Mouse (Mus musculus): Measurements from ENCODE around the gene 1700019D03Rik. TPM values are rescaled to one million over a fixed set of nuclear protein-coding genes. Genes with fewer than 3 reads are reported as not detected.
A peak's percentile ranks its signal among the peaks of the same experiment; 100 is the strongest.

The 1700019D03Rik gene
- 0.86 and 0.88 TPM in 2 replicates for polyA plus RNA-seq (2015; fragmentation: Nextera tagmentation; extraction: Ambion mirVana)

DNA sequence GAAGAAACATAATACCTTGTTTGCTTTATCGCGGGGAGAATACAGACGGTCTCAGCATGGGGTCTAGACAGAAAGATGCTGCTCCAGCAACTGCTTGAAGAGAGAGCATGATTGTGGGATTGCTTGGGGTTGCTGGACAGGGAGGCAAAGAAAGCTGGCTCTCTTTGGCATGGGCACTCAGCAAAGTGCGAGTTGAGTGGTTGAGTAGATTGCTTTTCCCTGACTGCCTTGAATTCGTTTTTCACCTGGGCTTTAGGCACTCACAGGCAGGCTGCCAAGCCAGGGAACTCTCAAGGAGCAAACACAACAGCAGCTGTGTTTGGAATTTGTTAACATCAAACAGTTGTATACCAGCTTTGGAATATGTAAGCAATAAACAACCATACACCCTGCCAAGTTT lies at the start of gene 1700019D03Rik:
1700019D03Rik (minus strand) TSS at position 101 of the 400 bp plus-strand sequence.
- no peaks in the 10 kb centered on the region for H3K9me3 ChIP-seq (replicated peaks)
- H3K9ac ChIP-seq, result no peak within 1 kb of the TSS
- H3K27ac ChIP-seq, result no peak within 1 kb of the TSS
- no peak for ATAC-seq (replicated peaks; ENCODE audit: insufficient number of reproducible peaks, insufficient read depth, low FRiP score, low read depth)
- no peaks in the 10 kb centered on the region for H3K36me3 ChIP-seq
- no peaks in the 10 kb centered on the region for H3K4me1 ChIP-seq (replicated peaks)
- no peak within 1 kb of the TSS for H3K4me2 ChIP-seq
- 63% methylated on average over 5 of the region's 5 CpGs for WGBS
- no peak within 1 kb of the TSS for H3K4me3 ChIP-seq
- H3K27me3 ChIP-seq, result no peaks in the 10 kb centered on the region

DNA sequence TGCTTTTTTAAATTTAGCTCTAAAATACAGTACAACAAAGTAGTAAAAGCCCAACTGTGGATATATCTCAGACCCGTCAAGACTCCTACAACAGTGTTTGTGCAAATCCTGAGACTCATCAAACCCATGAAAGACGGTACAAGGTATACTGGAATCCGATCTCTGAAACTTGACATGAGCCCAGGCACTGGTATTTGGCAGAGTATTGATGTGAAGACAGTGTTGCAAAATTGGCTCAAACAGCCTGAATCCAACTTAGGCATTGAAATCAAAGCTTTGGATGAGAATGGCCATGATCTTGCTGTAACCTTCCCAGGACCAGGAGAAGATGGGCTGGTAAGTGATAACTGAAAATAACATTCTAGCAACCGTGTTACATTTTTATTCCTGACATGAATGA lies 43.9 kb upstream of the 1700019D03Rik start:
- no peaks in the 10 kb centered on the region for H3K9me3 ChIP-seq (replicated peaks)
- H3K9ac ChIP-seq, result no peak overlapping the region
- no peaks in the 10 kb centered on the region; the same call in 1 of the 2 replicates for H3K4me1 ChIP-seq (replicated peaks)
- H3K36me3 ChIP-seq, result no peaks in the 10 kb centered on the region
- no peak overlapping the region for H3K4me3 ChIP-seq
- no peak for ATAC-seq (replicated peaks; ENCODE audit: insufficient number of reproducible peaks, insufficient read depth, low FRiP score, low read depth)
- WGBS, result 80% methylated on average over 4 of the region's 4 CpGs
- no peak overlapping the region for H3K27ac ChIP-seq
- no peaks in the 10 kb centered on the region for H3K27me3 ChIP-seq
- no peak overlapping the region for H3K4me2 ChIP-seq

DNA sequence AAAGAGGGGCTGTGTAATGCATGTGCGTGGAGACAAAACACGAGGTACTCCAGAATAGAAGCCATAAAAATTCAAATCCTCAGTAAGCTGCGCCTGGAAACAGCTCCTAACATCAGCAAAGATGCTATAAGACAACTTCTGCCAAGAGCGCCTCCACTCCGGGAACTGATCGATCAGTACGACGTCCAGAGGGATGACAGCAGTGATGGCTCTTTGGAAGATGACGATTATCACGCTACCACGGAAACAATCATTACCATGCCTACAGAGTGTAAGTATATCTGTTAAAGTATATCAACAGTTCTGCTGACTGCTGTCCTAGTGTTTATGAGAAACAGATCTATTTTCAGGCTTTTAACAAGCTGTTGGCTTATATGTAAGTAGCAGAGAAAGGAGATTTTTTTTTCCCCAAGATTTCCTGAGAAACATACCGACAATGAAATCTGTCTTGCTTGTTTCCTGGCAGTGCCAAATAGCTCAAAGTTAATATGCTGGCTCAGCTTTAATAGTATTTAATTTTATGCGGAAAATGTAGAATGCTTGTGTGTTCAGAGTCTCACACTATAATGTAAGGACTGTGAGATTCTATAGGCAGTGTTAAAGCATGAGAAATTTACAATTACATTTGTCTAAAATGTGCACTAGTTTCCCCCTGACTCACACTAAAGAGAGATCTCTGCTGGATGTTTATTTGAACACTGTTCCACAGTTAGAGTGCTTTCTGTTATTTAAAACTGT lies 42.1 kb upstream of the 1700019D03Rik start:
- Histone ChIP-seq H3K36me3 (no peaks in the 10 kb centered on the region), H3K9ac (no peak overlapping the region), H3K4me1 (replicated peaks) (no peaks in the 10 kb centered on the region; the same call in 1 of the 2 replicates), H3K27me3 (no peaks in the 10 kb centered on the region), H3K4me3 (no peak overlapping the region), H3K4me2 (0 out of 2 replicates have a peak overlapping the region, but pooled peaks have one; percentile 20), H3K27ac (no peak overlapping the region), H3K9me3 (replicated peaks) (no peaks in the 10 kb centered on the region)
- WGBS, result 46% methylated on average over 13 of the region's 13 CpGs
- no peak for ATAC-seq (replicated peaks; ENCODE audit: insufficient number of reproducible peaks, insufficient read depth, low FRiP score, low read depth)

DNA sequence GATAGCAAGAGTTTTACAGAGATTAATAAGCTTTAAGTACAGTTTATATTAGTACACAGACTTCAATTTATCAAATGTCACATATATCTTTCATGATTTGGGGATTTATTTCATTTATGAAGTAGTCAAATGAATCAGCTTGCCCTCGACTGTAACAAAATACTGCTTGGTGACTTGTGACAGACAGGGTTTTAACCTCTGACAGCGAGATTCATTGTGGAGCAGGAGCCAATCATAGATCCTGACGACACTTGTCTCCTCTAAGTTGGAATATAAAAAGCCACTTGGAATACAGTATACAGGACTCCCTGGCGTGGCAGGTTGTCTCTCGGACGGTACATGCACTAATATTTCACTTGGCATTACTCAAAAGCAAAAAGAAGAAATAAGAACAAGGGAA lies 41.4 kb upstream of the 1700019D03Rik start, which contains the start of gene Mstn:
Mstn (plus strand) TSS at position 301 of the 400 bp plus-strand sequence.
- 55% methylated on average over 6 of the region's 6 CpGs for WGBS
- Histone ChIP-seq H3K27ac (0 out of 2 replicates have a peak within 1 kb of the TSS, but pooled peaks have one; percentile 1), H3K9ac (no peak within 1 kb of the TSS), H3K4me1 (replicated peaks) (no peaks in the 10 kb centered on the region; the same call in 1 of the 2 replicates), H3K27me3 (no peaks in the 10 kb centered on the region), H3K4me3 (no peak within 1 kb of the TSS), H3K9me3 (replicated peaks) (no peaks in the 10 kb centered on the region), H3K4me2 (0 out of 2 replicates have a peak within 1 kb of the TSS, but pooled peaks have one; percentile 20), H3K36me3 (no peaks in the 10 kb centered on the region)
- ATAC-seq (replicated peaks; ENCODE audit: insufficient number of reproducible peaks, insufficient read depth, low FRiP score, low read depth), result no peak

DNA sequence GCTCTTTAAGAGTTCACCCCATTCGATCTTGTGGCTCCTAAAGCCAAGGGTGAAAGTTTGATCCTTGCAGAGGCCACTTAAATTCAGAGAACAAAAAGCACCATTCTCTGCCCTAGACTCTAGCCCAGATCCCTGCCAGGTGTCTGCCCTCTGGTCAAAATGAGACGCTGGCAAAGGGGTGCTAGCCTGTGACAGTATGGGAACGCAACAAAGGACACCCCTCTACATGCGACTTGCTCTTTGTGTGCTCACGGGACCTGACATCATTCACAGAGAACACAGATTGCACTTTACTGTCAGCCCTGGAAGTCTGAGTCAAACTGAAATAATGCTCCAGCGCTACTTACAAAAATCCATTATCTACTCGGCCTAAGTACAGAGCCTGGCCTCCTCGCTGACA lies 40.5 kb upstream of the 1700019D03Rik start:
- no peak overlapping the region for H3K9ac ChIP-seq
- H3K4me3 ChIP-seq, result no peak overlapping the region
- H3K27ac ChIP-seq, result 0 out of 2 replicates have a peak overlapping the region, but pooled peaks have one; percentile 1
- 46% methylated on average over 8 of the region's 8 CpGs for WGBS
- no peaks in the 10 kb centered on the region for H3K36me3 ChIP-seq
- no peak overlapping the region for H3K4me2 ChIP-seq
- H3K4me1 ChIP-seq (replicated peaks), result no peaks in the 10 kb centered on the region; the same call in 1 of the 2 replicates
- H3K9me3 ChIP-seq (replicated peaks), result no peaks in the 10 kb centered on the region
- no peak for ATAC-seq (replicated peaks; ENCODE audit: insufficient number of reproducible peaks, insufficient read depth, low FRiP score, low read depth)
- H3K27me3 ChIP-seq, result no peaks in the 10 kb centered on the region

DNA sequence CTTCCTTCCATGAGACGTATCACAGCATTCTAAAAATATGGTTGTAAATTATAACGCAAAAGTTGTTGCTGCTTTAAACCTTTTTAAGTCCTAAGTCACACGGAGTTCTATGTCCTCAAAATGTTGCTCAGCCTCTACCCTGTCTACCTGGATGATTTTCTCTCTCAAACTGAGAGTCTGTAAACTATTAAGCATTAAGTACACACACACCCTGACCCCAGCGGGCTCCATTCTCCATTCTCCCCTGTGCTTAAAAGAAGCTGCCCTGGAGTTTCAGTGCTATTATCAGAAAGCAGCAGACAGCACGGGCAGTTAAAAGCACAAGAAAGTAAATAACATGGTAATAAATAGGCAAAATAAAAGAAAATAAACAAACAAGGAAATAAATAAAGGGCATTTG lies 39.1 kb upstream of the 1700019D03Rik start:
- no peak overlapping the region for H3K4me3 ChIP-seq
- H3K4me1 ChIP-seq (replicated peaks), result no peaks in the 10 kb centered on the region; the same call in 1 of the 2 replicates
- H3K27ac ChIP-seq, result no peak overlapping the region
- no peak for ATAC-seq (replicated peaks; ENCODE audit: insufficient number of reproducible peaks, insufficient read depth, low FRiP score, low read depth)
- H3K9me3 ChIP-seq (replicated peaks), result no peaks in the 10 kb centered on the region
- no peaks in the 10 kb centered on the region for H3K36me3 ChIP-seq
- no peak overlapping the region for H3K4me2 ChIP-seq
- H3K27me3 ChIP-seq, result no peaks in the 10 kb centered on the region
- 83% methylated on average over 5 of the region's 5 CpGs for WGBS
- no peak overlapping the region for H3K9ac ChIP-seq

DNA sequence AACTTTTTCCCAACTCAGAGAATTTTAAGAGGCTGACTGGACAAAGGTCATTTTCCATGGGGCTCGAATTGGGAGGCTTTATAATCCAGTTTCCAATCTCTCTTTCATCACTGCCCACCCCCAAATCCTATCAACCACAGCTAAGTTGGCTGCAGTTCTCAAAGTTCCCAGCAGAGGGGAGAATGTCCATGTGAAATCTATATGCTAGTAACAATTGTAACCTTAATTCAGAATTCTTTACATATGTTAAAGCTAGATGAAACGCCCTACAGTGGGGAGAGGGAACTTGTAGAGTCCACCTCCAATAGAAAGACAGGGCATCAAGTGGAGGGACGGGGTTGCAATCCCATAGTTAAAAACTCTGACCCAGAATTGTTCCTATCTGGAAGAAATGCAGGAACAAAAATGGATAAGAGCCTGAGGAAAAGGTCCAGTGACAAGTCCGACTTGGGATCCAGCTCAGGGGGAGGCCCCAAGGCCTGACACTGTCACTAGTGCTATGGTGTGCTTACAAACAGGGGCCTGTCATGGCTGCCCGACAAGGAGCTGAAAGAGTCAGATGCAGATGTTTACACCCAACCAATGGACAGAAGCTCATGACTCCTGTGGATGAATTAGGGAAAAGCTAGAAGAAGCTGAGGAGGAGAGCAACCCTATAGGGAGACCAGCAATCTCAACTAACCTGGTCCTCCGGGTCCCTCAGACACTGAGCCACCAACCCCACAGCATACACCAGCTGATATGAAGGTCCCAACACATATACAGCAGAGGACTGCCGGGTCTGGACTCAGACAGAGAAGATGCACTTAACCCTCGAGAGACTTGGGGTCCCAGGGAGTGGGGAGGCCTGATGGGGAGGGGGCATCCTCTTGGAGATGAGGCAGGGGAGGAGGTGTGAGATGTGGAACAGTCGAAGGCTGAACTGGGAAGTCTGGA lies 33.4 kb upstream of the 1700019D03Rik start:
- WGBS, result 42% methylated on average over 9 of the region's 9 CpGs
- Histone ChIP-seq H3K9me3 (replicated peaks) (no peaks in the 10 kb centered on the region), H3K27ac (no peak overlapping the region), H3K4me2 (no peak overlapping the region), H3K9ac (no peak overlapping the region), H3K27me3 (no peaks in the 10 kb centered on the region), H3K36me3 (no peaks in the 10 kb centered on the region), H3K4me3 (no peak overlapping the region), H3K4me1 (replicated peaks) (no peaks in the 10 kb centered on the region)
- ATAC-seq (replicated peaks; ENCODE audit: insufficient number of reproducible peaks, insufficient read depth, low FRiP score, low read depth), result no peak

DNA sequence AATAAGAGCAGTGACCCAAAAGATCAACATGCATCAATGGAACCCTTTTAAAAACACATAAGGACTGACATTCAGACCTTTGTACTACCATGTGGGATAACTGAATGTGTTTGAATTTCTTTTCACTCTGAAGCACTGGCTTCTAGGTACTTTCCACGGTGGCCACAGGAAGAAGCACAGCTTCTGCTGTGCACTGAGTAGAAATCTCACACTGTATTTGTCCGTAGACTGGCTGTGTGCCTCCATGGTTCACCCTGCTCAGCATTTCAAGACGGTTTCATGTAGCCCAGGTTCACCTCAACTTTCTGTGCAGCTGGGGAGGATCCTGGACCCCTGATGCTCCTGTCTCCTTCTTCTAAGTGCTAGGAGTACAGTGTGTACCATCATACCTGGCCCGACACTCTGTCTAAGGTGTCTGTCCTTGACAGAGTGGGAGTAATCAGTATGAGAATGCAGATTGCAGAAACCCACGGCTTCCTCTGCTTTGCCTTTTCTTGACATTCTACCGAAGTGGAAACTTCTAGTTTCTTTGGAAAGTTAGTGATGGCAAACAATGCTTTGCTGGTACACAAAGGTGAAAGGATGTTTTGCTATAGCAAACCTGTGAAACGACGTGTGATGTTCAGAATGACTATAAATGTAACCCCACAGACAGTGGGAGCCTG lies 29.9 kb upstream of the 1700019D03Rik start:
- Histone ChIP-seq H3K4me1 (replicated peaks) (no peaks in the 10 kb centered on the region), H3K27ac (no peak overlapping the region), H3K27me3 (no peaks in the 10 kb centered on the region), H3K9ac (no peak overlapping the region), H3K36me3 (no peaks in the 10 kb centered on the region), H3K4me3 (no peak overlapping the region), H3K9me3 (replicated peaks) (no peaks in the 10 kb centered on the region), H3K4me2 (no peak overlapping the region)
- ATAC-seq (replicated peaks; ENCODE audit: insufficient number of reproducible peaks, insufficient read depth, low FRiP score, low read depth), result no peak
- 78% methylated on average over 8 of the region's 8 CpGs for WGBS

DNA sequence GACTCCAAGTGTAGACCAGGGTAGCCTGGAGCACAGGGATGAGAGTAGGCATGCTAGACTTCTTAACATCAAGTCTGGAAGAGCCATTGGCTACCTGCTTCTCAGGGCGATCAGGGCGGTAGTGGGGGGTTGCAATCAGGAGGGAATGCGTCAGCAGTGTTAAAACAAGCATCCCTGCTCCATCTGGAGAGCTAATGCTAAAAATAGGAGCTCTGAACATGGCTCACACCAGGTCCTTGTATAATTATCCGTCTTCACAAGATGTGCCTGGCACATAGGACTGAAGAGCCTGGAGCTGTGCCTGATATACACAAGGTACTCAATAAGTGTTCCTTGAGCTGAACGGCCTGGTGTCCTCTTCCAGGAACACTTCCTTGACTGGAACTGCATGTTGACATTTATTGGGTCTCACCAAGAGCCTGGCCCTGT lies 17.5 kb upstream of the 1700019D03Rik start:
- Histone ChIP-seq H3K4me2 (no peak overlapping the region), H3K27ac (no peak overlapping the region), H3K4me1 (replicated peaks) (no peaks in the 10 kb centered on the region), H3K27me3 (no peaks in the 10 kb centered on the region), H3K9ac (no peak overlapping the region), H3K4me3 (no peak overlapping the region), H3K9me3 (replicated peaks) (no peaks in the 10 kb centered on the region), H3K36me3 (no peaks in the 10 kb centered on the region)
- 51% methylated on average over 5 of the region's 5 CpGs for WGBS
- no peak for ATAC-seq (replicated peaks; ENCODE audit: insufficient number of reproducible peaks, insufficient read depth, low FRiP score, low read depth)

DNA sequence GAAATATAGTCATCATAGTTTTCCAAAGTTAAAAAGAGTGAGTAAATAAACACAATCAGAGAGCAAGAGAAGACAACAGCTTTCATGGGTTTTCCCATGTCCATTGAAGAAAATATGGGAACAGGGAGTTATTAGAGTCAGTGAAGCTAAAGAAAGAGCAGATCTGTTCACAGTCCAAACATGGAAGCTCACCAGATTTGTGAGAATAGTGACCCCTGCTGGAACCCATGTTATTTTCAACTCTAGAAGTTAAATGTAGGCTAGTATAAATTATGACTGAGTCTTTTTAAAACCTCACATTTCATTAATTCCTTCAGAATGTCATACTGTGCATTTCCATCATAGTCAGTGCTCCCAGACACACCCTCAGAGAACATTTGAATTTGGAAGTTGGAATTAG lies 12.6 kb upstream of the 1700019D03Rik start:
- no peak overlapping the region for H3K9ac ChIP-seq
- no peaks in the 10 kb centered on the region for H3K36me3 ChIP-seq
- no peak overlapping the region for H3K4me2 ChIP-seq
- no peak for ATAC-seq (replicated peaks; ENCODE audit: insufficient number of reproducible peaks, insufficient read depth, low FRiP score, low read depth)
- H3K27ac ChIP-seq, result no peak overlapping the region
- no peaks in the 10 kb centered on the region for H3K27me3 ChIP-seq
- H3K9me3 ChIP-seq (replicated peaks), result no peaks in the 10 kb centered on the region
- no peaks in the 10 kb centered on the region for H3K4me1 ChIP-seq (replicated peaks)
- no peak overlapping the region for H3K4me3 ChIP-seq

All from heart, embryonic 15.5 days (tissue).